Mouse (Mus musculus) large intestine, adult 2 months (tissue): ENCODE results near the gene Sez6l. TPM values are rescaled to one million over a fixed set of nuclear protein-coding genes. Genes with fewer than 3 reads are reported as not detected.

Source experiments
- DNase-seq: peaks from one replicate; pipeline ENCODE4 v3.0.0-alpha.2; 2012; ENCODE audit warnings: low read depth, low spot score
- WGBS: fragments of 180-500 bp; shearing (Covaris S2); methylation state at CpG from one replicate; pipeline ENCODE4 v1.1.7; 2018; 5-methylcytosine and 5-hydroxymethylcytosine counted together
- polyA plus RNA-seq: library from polyadenylated mRNA; depleted of rRNA; stranded (reverse); fragments of >200 nt; gene quantifications from 2 replicates; pipeline ENCODE4 v1.2.3, GENCODE M21; 2012

Gene Sez6l
- polyA plus RNA-seq, 1 experiment = 0.40 TPM

DNA sequence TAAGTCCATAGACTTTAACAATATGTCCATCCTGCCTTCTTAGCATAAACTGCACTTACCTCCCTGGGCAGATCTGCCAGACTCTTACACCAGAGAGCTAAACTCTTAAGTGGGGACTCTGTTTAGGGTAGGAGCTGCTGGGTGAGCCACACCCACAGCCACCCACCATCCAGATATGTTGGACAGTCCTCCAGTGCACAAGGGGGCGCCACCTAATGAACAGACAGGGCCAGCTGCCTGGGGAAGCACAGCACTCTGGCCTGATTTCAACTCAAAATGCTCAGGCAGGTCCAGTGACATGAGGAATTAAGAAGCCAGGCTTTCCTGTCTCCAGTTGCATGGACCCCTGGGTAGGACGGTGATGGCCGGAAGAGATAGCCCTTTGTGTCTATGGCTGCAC lies 60.5 kb downstream of the Sez6l start:
- DNase-seq = no peak
- WGBS = 95% methylated on average over 3 of the region's 3 CpGs

DNA sequence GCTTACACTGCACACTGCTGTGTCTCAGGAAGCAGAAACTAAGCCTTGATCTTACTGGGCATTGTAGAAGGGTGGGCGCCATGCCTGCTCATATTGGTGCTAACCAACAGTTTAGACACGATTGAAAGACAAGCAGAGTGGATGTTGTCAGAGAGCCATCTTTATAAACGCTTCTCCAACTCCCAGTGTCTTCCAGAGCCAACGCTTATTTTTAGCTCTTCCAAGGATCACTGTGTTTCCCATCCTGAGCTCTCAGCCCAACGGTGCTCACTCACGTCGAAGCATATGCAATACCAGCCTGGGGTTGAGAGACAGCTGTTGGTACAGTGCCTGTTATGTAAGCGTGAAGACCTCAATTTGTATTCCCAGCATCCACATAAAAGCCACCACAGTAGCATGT lies 66.6 kb downstream of the Sez6l start:
- no peak for DNase-seq
- 80% methylated on average over 8 of the region's 8 CpGs for WGBS

DNA sequence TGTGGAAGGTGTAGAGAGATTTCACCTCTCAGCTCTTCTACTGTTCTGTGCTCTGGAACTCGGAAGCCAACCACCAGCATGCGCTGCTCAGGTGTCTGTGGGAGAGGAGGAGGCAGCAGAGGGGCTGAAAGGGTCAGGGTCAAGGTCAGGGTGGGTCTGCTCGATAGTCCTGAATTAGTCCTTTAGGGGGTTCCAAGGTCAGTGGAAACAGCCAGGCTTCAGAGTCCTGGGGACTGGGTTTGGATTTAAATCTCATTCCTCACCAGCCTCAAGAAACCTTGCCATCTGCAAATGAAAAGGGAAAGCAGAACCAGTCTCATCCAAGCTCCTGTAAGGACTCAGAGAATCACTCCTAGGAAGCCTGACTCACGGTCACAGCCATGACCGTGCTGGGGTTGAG lies 67.1 kb downstream of the Sez6l start:
- 60% methylated on average over 5 of the region's 5 CpGs for WGBS
- DNase-seq = no peak

DNA sequence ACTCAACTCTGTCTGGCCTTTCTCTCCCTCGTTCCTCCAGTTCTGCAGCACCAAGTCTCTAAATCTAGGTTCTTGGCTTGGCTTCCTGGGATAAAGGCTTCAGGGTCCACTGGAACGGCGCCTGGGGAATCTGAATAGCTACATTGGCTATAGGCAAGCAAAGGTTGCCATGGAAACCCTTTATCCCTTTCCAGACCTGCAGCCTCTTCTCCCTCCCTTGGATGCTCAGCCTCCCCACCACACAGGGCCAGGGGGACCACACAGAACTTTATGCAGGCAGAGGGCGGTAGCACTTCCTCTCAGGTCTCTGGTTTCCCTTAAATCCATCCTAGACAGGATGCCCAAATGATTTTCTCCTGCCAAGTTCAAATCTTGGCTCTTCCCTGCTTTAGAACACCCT lies 71.4 kb downstream of the Sez6l start:
- 85% methylated on average over 4 of the region's 4 CpGs for WGBS
- no peak for DNase-seq

DNA sequence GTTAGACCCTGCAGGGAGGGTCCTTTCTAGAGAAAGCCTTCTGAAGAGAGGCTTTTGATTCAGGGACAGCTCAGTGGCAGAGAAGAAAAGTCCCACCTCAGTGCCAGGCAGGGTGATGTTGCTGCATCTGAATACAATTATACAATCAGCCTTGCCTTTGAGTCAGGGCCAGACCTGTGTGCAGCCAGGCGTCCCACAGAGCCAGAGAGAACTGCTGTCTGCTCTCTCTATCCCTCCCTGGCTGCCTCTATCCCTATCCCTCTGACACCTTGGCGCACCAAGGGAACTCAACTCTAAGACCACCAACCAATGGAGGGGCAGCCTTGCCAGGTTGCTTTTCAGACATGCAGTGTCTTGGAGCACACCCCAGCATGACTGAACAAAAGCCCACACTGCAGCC lies 75.6 kb downstream of the Sez6l start:
- no peak for DNase-seq
- WGBS = 76% methylated on average over 2 of the region's 2 CpGs

DNA sequence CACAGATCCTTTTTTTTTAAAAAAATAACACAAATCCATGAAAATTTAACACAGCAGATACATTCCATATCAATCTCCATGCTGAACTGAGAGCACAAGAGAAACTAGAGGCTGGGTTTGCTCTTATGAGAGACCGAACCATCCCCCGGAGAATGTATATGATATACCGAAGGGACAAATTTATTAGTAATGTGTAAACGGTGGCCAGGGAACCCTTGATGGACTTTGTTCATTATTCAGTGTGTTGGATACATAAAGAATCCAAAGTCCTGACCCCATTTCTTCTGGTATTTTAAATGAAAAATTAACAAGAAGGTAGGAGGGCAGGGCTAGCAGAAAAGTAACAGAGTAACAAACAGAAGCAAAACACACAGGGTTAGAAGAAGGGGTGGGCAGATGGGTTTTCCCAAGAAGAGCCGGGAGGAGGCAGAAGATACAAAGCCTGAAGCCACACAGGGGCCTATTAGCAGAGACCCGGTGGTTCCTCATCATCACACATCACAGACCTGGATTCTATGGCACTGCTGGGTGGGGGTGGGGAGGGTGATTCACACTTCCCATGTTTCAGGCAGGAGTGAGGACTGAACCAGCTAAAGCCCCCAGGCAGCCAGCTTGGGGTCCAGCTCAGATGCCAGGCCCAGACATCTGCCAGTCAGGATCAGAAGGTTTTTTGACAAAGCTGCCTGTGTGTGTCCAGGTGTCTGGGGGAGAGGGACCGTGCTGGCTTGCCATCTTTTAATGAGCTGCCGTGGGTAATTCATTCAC lies 76.9 kb downstream of the Sez6l start:
- DNase-seq = no peak
- WGBS = 32% methylated on average over 8 of the region's 8 CpGs

DNA sequence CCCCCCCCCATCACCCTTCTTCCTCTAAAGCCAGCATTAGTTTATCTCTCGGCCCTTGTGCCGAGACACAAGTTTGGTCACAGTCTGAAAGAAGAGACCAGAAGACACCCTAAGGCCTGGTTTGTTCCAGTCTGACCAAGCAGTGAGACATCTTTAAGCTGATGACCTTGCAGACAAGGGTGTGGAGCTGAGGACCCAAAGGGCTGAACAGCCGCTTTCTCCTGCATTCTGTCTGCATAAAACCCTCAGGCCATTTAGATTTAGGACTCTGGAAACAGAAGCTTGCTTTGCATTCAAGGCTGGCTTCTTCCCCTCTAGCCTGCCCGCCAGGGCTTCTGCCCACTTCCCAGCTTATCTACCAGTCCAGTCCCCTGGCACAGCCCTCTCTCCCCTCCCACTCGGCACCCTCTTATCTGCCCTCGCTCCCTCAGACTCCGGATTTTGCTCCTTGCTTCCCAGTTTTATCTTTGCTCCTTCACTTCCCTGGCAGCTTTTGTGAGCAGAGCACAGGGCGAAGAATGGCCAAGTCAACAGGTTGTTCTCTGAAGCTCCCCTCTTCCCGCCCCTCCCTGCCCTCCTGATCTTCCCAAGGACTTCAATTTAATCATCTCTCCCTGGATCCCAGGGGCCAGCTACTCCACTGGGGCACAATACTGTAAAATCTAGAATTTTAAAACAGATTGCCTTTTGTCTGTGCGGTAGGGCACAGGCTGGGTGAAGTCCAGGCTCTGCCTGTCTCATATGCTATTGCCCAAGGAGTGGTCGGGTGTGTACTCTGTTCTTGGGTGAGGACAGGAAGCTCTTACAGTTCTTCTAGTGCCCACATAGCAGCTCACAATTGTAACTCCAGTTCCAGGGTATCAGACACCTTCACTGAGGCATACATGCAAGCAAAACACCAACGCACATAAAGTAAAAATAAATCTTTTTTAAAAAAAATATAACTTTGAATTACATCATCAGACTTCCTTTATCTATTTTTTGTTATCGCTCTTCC lies 77.8 kb downstream of the Sez6l start:
- 36% methylated on average over 13 of the region's 13 CpGs for WGBS
- DNase-seq = no peak

DNA sequence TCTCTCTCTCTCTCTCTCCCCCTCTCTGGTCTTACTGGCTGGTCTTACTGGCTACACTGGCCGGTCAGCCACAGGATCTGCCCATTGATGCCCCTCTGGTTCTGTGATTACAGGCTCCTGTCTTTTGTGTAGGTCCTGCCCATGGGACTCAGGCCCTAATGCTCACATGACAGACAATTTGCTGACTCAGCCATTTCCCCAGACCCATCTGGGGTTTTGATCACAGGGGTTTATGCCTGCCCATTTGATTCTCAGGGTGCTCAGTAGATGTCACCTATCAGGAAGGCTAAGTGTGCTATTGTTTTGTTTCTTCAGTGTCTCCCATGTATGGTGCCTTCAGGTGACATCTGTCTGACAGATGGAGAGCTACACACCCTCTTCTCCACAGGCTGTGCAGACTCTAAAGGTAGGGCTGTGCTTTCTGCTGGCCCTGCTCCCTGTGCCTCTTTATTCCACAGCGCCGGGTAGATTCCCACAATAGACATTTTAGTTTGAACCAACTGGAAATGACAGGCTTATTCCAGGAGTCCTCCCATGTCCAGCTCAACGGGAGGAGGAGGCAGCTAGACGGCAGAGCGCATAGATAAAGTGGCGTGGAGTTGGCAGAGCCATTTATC lies 80.1 kb downstream of the Sez6l start:
- no peak for DNase-seq
- 85% methylated on average over 7 of the region's 7 CpGs for WGBS

DNA sequence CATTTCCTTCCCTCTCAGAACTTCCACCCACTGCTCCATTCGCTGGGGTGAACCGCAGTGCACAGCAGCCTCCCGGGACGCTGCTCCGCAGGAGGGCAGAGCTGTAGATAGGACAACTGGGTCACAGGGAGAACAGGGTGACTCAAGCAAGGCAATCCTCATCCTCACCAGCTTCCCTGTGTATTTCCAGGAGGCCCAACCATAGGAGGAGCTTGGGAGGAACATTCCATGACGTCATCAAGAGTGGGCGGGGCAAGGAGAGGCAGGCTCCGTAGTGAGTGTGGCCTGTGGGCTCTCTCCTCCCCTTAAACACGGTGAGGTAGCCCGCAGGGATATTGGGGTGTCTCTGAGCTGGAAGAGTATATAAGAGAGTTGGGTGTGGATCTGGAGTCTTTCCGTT lies 83.5 kb downstream of the Sez6l start:
- DNase-seq = no peak
- 39% methylated on average over 11 of the region's 11 CpGs for WGBS

DNA sequence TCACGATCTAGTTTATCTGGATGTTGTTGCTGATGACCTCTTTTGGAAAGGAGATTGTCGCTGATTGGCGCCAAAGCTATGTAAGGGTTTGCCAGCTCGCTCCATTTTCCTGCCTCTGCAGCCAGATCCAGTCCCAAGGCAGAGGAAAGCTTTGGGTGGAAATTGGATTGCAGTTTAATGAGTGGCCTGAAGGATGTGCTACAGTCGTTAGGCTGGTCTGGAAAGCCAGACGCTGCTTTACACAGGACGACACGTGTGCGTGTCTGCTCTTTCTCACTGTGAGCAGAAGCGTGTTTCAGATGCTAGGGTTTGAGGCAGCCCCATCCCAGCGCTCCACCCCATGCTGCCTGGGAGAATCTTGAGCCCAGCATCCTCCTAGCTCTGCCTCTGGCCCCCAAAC lies 85.5 kb downstream of the Sez6l start:
- WGBS = 41% methylated on average over 11 of the region's 11 CpGs
- DNase-seq = no peak

DNA sequence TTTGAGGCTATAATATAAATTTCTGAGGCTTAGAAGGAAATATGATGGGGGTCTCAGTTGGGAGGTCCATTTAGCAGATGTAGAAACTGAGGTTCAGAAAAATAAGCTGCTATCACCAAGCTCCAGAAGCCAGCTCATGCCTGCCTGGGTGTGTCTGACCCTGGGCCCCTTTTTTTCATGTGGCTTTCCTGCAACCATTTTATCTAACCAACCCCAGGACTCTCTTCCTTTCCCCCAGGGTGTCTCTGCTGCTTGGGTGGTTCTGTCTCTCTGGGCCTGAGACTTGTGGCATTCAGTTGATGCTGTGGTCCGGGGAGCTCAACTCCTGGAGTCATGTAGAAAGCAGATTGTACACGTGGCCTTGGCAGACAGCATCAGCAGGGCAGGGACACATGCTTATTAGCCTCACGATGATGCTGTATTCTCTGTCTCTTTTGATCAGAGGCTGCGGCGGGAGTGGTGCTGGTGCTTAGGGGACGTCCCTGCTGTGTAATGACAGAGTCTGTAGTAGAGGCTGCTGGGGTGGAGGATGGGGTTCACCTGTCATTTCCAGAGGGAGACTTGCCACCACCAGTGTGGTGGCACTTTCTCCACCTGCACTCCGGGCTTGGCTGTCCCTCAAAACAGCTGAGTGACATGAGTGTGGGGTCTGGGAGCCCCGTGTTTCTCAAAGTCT lies 88.7 kb downstream of the Sez6l start:
- 63% methylated on average over 8 of the region's 8 CpGs for WGBS
- DNase-seq = no peak

DNA sequence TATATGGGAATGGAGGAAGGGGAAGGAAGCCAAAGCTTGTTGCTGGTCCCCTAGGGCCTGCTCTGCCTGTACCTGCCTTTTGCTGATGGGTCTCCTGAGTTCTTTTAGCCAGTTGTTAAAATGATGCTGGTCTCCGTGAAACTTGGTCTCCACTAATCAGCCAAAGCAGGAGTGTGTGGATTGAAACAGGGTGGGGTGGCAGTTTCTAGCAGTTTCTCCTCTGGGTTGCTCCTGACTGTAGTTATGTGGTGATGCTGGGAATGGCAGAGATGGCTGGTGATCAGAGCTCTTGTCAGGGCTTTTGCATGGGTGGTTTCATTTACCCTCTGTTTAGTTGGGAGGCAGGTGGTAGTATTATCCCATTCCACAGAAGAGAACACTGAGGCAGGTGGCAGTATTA lies 89.5 kb downstream of the Sez6l start:
- 86% methylated on average over 1 of the region's 1 CpGs for WGBS
- DNase-seq = no peak

DNA sequence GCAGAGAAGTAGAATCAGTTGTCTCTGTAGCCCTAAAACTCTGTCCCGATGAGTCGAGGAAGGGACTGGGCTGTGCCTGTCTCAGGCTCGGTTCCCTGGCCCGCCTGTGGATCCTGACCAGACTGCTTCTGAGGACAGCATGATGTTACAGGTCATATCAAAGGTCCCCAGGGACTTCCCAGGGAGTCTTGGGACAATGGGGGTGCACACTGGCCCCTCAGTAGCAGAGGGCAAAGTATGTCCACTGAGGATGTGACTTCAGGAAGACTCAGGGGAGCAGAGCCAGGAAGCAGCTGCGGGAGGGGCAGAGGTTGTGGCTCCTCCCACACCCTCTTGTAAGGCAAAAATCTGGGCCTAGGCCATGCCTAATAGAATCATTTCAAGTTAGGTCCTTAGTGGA lies 90.6 kb downstream of the Sez6l start:
- 56% methylated on average over 5 of the region's 5 CpGs for WGBS
- DNase-seq = no peak

DNA sequence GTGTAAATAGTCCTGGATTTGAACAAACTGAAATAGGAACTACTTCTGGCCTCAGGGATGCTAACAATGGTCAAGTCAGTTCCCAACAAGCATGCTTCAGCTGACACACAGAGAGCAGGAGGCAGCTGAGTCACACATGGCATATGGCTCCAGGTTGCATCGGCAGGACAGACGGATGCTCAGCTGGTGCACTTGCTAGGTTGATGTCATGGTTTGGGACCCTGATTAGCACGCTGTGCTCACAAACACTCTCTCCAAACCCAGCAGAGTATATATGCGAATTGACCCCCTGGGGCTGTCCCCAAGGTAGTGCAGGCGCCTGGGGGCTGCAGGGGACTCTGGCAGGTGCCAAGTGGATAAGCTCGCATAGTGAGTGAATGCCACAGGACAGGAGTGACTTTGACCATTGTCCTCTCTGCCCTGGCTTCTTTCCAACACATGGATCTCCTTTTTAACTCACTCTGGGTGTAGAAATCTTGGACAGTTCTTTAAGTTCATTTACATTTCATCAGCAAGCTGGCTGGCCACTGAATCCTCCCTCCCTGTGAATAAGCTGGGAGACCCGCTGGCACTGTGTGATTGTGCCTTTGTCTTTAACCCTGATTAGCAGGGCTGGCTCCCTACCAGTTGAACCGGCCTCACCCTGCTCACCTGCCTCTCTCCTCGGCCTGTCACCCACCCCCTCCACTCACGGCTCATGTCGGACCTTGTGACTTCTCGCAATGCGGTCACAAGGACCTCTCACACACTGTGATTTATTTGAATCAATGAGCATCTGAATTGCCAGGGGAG lies 91.9 kb downstream of the Sez6l start:
- no peak for DNase-seq
- WGBS = 28% methylated on average over 13 of the region's 13 CpGs

DNA sequence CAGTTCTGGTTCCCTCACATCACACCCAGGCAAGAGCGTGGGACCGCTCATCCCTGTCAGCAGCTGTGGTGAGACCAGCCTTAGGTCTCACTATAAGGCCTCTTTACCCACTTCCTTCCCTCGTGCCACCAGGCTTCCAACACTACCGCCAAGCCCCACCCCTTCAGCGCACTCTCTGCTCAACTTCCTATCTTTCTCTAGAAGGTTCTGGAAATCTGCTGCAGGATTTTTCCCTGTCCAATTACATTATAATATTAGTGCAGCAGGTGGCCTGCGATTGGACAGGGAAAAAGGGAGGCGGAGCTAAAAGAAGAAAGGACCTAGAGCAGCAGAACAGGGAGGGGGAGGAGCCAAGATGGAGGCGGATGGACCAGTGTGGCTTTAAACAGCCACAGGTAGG lies 94.0 kb downstream of the Sez6l start:
- WGBS = 67% methylated on average over 8 of the region's 8 CpGs
- no peak for DNase-seq

DNA sequence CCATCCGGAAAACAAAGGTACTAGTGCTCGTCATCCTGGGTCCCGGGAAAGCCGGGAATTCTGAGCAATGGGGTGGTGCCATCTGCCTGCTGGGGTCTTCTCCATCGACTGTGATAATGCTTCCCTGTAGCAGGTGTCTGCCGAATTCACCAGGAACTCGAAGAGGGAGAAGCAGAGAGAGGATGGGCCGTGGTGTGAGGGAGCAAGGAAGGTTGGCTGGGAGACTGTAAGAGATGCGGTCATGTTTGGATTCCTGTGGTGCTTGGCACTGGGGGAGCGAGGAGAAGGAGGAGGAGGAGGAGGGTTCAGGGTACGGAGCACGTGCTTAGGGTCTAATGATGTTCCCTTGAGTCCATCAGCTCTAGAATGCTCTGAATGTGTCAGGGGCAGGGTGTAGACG lies 94.4 kb downstream of the Sez6l start:
- no peak for DNase-seq
- 68% methylated on average over 13 of the region's 13 CpGs for WGBS

DNA sequence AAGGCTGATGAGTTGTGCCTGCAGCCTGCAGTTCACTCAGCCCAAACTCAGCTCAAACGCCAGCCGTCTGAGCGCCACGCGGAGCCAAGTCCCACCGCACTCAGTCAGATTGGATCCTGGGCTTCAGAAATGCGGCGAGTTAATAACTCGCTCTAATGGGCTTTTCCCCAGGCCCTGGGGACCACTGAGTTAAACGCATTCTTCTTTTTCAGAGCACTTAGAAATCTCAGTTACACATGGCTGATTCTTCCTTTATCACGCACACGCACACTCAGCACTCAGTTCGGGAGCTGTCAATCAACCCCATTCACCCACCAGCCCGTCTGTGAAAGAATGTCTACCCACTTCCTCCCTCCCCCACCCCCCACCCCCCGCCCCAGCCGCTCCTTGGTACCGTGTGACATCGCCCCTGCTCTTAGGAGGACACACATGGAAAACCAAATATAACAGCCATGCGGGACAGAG lies 95.0 kb downstream of the Sez6l start:
- no peak for DNase-seq
- WGBS = 41% methylated on average over 19 of the region's 19 CpGs

DNA sequence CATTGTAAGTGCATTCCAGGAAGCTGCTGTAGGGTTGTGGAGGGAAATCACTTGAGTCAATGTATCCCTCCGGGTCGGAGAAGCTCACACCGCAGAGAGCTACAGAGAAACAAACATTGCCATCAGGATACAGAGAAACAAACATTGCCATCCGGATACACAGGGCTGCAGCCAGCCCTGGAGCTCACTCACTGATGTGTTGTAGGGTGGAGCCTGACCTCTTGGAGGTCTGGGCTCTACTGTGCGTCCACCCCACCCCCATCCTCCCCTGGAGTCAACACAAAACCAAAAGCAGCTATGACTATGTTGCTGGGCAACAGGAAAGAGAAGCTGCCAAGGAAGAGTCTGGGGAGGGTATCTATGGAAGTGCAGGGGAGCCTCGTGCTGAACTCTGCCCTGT lies 103.5 kb downstream of the Sez6l start:
- DNase-seq = no peak

DNA sequence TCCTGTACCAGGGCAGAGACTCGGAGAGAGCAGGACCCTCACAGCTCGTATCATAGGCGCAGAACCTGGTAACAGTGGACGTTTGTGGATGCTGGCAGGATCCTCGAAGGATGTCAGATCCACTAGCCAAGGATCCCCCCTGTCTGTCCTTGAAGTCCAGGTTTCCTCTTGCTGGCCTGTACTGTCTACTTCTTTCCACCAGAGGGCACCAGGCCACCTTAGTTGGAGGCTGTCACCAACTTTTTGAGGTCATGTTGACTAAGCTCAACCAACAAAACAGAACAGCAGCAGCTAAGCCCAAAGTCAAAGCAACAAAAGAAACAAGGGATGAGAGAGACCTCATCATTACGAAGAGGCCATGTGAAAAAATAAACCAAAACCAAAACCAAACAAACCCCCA lies 106.8 kb downstream of the Sez6l start:
- no peak for DNase-seq
- 60% methylated on average over 6 of the region's 6 CpGs for WGBS

More for the DNA sequence above, 103.5 kb downstream of the Sez6l start:
- 24% methylated on average over 6 of the region's 6 CpGs for WGBS
